Mouse (Mus musculus) spleen, adult 2 months (tissue): ENCODE results near the gene Nlrp10.

Experiments
- CTCF ChIP-seq: fragments of 200-500 bp; IDR thresholded peaks from 2 replicates; pipeline ENCODE4 v1.5.1; 2011; ENCODE audit warnings: mild to moderate bottlenecking, inconsistent platforms; ENCODE audit not compliant: insufficient read depth, insufficient read length, insufficient replicate concordance; ENCODE audit errors: extremely low read depth
- POLR2A ChIP-seq: fragments of 200-500 bp; IDR thresholded peaks from 2 replicates; pipeline ENCODE4 v1.6.1; 2011; ENCODE audit warnings: low read depth, low read length, inconsistent platforms

DNA sequence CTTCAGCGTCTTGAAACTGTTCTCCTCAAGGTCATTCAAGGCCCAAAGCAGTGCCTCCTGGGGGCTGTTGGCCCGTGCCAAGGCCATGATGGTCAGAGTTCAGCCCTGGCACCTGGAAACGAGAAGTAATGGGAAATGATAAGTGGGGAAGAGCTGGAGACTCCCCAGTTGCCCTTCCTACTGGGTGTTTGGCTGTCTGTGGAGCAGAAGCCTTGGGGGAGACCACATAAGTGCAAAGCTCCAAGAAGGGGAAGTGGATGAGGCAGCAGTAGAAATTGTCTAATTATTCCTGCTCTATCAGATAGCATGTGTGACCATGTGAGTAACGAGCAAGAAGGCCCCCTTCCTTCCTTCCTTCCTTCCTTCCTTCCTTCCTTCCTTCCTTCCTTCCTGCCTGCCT lies 2.9 kb downstream of the Nlrp10 start:
- no peak for TF ChIP-seq CTCF
- no peak for TF ChIP-seq POLR2A
